In the genomic region with DNA sequence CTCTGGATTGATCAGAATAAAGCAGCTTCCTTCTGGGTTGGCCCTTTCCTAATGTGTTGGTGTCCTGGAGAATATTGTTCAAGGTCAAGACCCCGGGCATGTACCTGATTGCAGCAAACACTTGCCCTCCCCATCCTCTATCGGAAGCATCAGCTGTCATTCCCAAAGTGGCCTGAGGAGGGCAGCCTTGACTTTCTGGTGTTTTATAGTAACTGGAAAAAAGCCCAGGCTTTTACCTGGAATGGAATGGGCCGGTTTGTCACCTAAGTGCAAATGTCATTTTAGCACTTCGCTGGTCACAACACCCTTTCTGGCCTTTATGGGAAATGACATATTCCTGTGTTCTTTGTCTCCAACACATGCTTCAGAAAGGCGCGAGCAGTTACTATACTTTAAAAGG, we compare ENCODE assay signal across 8 mouse cellular contexts.
DNase-seq lines count a peak whose midpoint lies in the region; ATAC-seq lines count a peak whose summit lies in the region.

No protein-coding gene starts in this region.

- H3K27me3 ChIP-seq in hindbrain, embryonic 12.5 days = no peaks in the 10 kb centered on the region

- ATAC-seq in hindbrain, embryonic 12.5 days (ENCODE audit: low FRiP score) = no peak

- peak; percentile 11 to 72 for DNase-seq in adrenal gland, adult (ENCODE audit: inconsistent age in 2 of 2, low spot score in 1 of 2)
- DNase-seq in adrenal gland, adult 8-10 months = no peak
- peak; percentile 44 for DNase-seq in ES-CJ7 (ENCODE audit: low read depth, low spot score)
- peak; percentile 68 to 75 for DNase-seq in cerebellum, postnatal 36 days
- DNase-seq in layer of hippocampus, adult 9-11 months = peak; percentile 28
- peak; percentile 2 for DNase-seq in lung, postnatal 25 days (ENCODE audit: low spot score)
- DNase-seq in right cerebral cortex, postnatal 4 days = peak; percentile 83

- H3K4me2 ChIP-seq in hindbrain, embryonic 12.5 days (replicated peaks) = no peak overlapping the region

- H3K9ac ChIP-seq in hindbrain, embryonic 12.5 days = no peak overlapping the region

- H3K4me1 ChIP-seq in hindbrain, embryonic 12.5 days = peaks cover 23% of the 10 kb centered on the region

- peak overlapping the region; percentile 75 for H3K27ac ChIP-seq in hindbrain, embryonic 12.5 days

- H3K9me3 ChIP-seq in hindbrain, embryonic 12.5 days (replicated peaks) = no peaks in the 10 kb centered on the region

- no peak overlapping the region for H3K4me3 ChIP-seq in hindbrain, embryonic 12.5 days

- H3K36me3 ChIP-seq in hindbrain, embryonic 12.5 days = no peaks in the 10 kb centered on the region

- 53% methylated on average over 6 of the region's 6 CpGs for WGBS in hindbrain, embryonic 12.5 days
